Mouse (Mus musculus): ENCODE results near the gene Sis. TPM values are rescaled to one million over a fixed set of nuclear protein-coding genes. Genes with fewer than 3 reads are reported as not detected.

Sis gene
- polyA plus RNA-seq (2015; fragmentation: Nextera tagmentation; extraction: Ambion mirVana) = 0.71 and 1.1 TPM in 2 replicates

DNA sequence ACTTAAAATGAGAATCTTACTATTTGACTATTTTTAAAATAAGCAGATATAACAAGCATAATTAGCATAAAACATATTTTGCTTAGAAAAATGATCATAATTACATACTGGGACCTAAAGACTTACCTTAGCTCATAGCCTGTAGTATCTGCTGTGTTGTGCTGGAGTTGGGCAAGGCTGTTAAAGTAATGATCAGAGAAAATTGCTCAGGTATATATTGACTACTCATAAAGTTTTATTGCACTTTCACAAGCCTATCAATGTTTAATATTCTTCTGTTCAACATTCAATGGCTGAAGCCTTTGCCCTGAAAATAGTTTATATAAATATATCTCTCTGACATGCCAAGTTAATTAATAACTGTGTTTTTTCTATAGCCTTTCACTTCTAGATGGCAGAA, at the start of gene Sis:
Gene Sis (minus strand): TSS at position 189 of the 400 bp plus-strand sequence.
- no peaks in the 10 kb centered on the region for H3K9me3 ChIP-seq (ENCODE audit: control insufficient read depth, low read length)
- ATAC-seq = peak; percentile 86

DNA sequence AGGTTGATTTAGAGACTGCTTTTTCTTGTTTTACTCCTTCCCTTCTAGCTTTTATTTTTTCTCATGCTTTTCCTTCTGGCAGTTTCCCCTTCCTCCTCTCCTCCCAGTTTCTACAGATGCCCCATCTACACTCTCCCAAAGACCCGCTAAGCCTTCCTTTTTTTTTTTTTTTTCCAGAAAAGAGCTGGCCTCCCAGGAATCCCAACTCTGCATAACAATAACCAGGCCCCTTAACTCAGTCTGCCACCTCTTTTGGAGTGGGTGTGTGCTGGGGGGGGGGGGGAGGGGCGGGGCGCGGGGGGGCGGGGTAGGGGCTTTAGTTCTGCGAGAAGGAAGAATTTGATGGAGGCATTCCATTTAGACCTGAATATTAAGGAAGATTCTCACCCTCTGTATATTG, 38.4 kb upstream of the Sis start:
- no peak overlapping the region for H3K4me3 ChIP-seq (ENCODE audit: low read length)
- ATAC-seq = no peak
- H3K36me3 ChIP-seq (ENCODE audit: control insufficient read depth, insufficient read depth, low read length) = no peaks in the 10 kb centered on the region
- H3K4me1 ChIP-seq (ENCODE audit: control insufficient read depth, insufficient read depth, low read length) = no peaks in the 10 kb centered on the region
- no peaks in the 10 kb centered on the region for H3K9me3 ChIP-seq (ENCODE audit: control insufficient read depth, low read length)
- no peaks in the 10 kb centered on the region for H3K27me3 ChIP-seq (replicated peaks; ENCODE audit: control insufficient read depth, insufficient read depth, low read length)
- H3K9ac ChIP-seq (ENCODE audit: low read depth, low read length) = no peak overlapping the region
- H3K4me2 ChIP-seq (ENCODE audit: low read depth, low read length) = no peak overlapping the region
- whole genome bisulfite sequencing = 20% methylated on average over 6 of the region's 6 CpGs
- H3K27ac ChIP-seq (ENCODE audit: low read length) = no peak overlapping the region

More for the DNA sequence above, at the start of gene Sis:
- Histone ChIP-seq H3K4me3 (ENCODE audit: low read length) (no peak within 1 kb of the TSS), H3K27ac (ENCODE audit: low read length) (no peak within 1 kb of the TSS), H3K27me3 (replicated peaks; ENCODE audit: control insufficient read depth, insufficient read depth, low read length) (no peaks in the 10 kb centered on the region), H3K36me3 (ENCODE audit: control insufficient read depth, insufficient read depth, low read length) (no peaks in the 10 kb centered on the region), H3K4me2 (ENCODE audit: low read depth, low read length) (no peak within 1 kb of the TSS), H3K4me1 (ENCODE audit: control insufficient read depth, insufficient read depth, low read length) (no peaks in the 10 kb centered on the region), H3K9ac (ENCODE audit: low read depth, low read length) (no peak within 1 kb of the TSS)

DNA sequence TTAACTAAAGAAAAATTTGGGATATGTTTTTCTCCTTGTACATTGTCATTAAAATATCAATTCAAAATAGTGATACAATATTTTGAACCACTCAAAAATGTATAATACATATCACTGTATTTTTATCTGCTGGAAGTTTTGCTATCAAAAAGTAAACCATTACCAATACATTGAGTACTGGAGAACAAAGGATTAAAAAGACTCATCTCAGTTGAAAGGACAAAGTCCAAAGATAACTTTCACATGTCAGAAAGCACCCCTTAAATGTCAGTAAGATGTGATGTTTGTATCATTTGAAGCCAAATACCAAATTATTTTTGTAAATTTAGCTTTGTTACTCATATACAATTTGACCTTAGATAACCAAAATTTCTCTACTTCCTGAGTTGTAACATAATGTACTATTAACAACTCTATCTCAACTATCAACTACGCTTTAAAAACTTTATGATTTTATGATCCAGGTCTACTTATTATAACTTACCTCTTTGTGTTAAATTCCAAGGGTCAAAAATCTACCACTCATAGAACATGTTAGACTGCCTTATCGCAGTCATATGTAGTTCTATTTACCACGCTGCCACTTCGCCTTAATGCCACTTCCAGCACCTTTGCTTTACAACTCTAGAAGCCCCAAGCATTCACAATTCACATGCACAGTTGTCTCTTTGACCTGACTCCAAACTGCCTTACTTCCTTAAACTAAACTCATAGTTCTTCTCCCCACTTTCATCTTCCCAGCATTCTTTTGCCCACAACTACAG, 35.5 kb upstream of the Sis start:
- no peak overlapping the region; the same call in 1 of the 2 replicates for H3K27ac ChIP-seq (ENCODE audit: low read length)
- H3K9ac ChIP-seq (ENCODE audit: low read depth, low read length) = no peak overlapping the region
- no peaks in the 10 kb centered on the region for H3K9me3 ChIP-seq (ENCODE audit: control insufficient read depth, low read length)
- WGBS = 64% methylated on average over 4 of the region's 4 CpGs
- ATAC-seq = peak; percentile 98
- no peaks in the 10 kb centered on the region for H3K36me3 ChIP-seq (ENCODE audit: control insufficient read depth, insufficient read depth, low read length)
- H3K27me3 ChIP-seq (replicated peaks; ENCODE audit: control insufficient read depth, insufficient read depth, low read length) = no peaks in the 10 kb centered on the region
- no peak overlapping the region for H3K4me2 ChIP-seq (ENCODE audit: low read depth, low read length)
- H3K4me1 ChIP-seq (ENCODE audit: control insufficient read depth, insufficient read depth, low read length) = no peaks in the 10 kb centered on the region
- H3K4me3 ChIP-seq (ENCODE audit: low read length) = no peak overlapping the region

DNA sequence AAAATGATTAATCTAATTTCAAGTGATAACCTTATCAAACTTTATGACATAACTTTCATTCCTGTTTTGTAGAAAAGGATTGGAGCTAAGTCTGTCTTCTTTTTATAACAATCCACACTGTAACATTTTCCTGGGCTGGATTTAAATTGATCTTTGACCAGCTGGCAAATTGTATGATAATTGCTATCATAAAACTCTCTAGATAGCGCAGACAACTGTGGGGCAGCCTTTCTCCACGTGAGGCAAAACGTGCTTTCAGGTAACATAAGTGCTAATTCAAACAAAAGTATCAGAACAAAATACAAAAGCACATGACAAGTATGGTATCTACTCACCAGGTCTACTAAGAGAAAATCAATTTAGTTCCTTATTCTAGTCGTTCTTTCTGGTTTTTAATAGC, 29.9 kb upstream of the Sis start:
- no peaks in the 10 kb centered on the region for H3K36me3 ChIP-seq (ENCODE audit: control insufficient read depth, insufficient read depth, low read length)
- no peak overlapping the region for H3K4me2 ChIP-seq (ENCODE audit: low read depth, low read length)
- WGBS = 42% methylated on average over 4 of the region's 4 CpGs
- no peaks in the 10 kb centered on the region for H3K27me3 ChIP-seq (replicated peaks; ENCODE audit: control insufficient read depth, insufficient read depth, low read length)
- peak; percentile 97 for ATAC-seq
- no peak overlapping the region for H3K9ac ChIP-seq (ENCODE audit: low read depth, low read length)
- no peak overlapping the region for H3K27ac ChIP-seq (ENCODE audit: low read length)
- H3K4me1 ChIP-seq (ENCODE audit: control insufficient read depth, insufficient read depth, low read length) = no peaks in the 10 kb centered on the region
- no peak overlapping the region for H3K4me3 ChIP-seq (ENCODE audit: low read length)
- H3K9me3 ChIP-seq (ENCODE audit: control insufficient read depth, low read length) = no peaks in the 10 kb centered on the region

DNA sequence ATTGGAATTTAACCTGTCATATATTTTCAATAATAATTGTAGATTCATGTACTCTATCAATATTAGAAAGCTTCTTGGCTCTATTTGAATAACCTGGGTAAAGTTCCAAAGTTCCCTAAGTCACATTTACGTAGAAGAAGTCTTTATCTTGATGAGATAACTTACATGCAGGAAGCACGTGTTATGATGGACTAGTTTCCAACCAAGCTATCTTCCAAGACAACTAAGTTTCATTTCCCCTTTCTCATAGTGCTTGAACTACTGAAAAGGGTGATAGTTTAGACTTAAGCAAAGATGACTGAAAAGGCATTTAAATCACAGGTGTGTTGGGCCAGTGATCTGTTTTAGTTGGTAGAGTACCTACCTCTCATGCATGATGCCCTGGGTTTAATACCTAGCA, 23.3 kb upstream of the Sis start:
- H3K27ac ChIP-seq (ENCODE audit: low read length) = no peak overlapping the region
- no peak overlapping the region for H3K9ac ChIP-seq (ENCODE audit: low read depth, low read length)
- WGBS = 53% methylated on average over 2 of the region's 2 CpGs
- no peaks in the 10 kb centered on the region for H3K36me3 ChIP-seq (ENCODE audit: control insufficient read depth, insufficient read depth, low read length)
- ATAC-seq = no peak
- H3K4me1 ChIP-seq (ENCODE audit: control insufficient read depth, insufficient read depth, low read length) = no peaks in the 10 kb centered on the region
- no peaks in the 10 kb centered on the region for H3K27me3 ChIP-seq (replicated peaks; ENCODE audit: control insufficient read depth, insufficient read depth, low read length)
- no peak overlapping the region for H3K4me2 ChIP-seq (ENCODE audit: low read depth, low read length)
- no peak overlapping the region for H3K4me3 ChIP-seq (ENCODE audit: low read length)
- H3K9me3 ChIP-seq (ENCODE audit: control insufficient read depth, low read length) = no peaks in the 10 kb centered on the region

DNA sequence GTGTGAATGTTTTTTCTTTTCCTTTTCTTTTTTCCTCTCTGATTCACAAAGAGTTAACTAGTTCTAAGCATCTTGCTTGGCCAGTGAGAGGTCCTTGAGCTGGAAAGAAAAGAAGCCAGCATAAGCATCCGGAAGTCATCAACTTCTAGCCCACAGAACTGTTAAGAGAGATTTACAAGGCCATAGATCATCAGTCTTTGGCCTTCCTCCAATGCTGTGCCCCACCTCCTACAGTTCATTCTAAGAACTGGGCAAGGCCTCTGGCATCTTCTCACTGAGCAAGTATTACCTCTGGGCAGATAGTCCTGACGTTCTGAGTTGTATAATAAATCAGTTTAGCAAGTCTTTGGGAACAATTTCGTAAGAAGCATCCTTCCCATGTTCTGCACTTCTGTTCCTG, 8.9 kb upstream of the Sis start:
- Histone ChIP-seq H3K4me2 (ENCODE audit: low read depth, low read length) (no peak overlapping the region), H3K4me1 (ENCODE audit: control insufficient read depth, insufficient read depth, low read length) (no peaks in the 10 kb centered on the region), H3K36me3 (ENCODE audit: control insufficient read depth, insufficient read depth, low read length) (no peaks in the 10 kb centered on the region), H3K27me3 (replicated peaks; ENCODE audit: control insufficient read depth, insufficient read depth, low read length) (no peaks in the 10 kb centered on the region), H3K4me3 (ENCODE audit: low read length) (no peak overlapping the region), H3K27ac (ENCODE audit: low read length) (no peak overlapping the region), H3K9me3 (ENCODE audit: control insufficient read depth, low read length) (no peaks in the 10 kb centered on the region), H3K9ac (ENCODE audit: low read depth, low read length) (no peak overlapping the region)
- WGBS = 41% methylated on average over 3 of the region's 3 CpGs
- peak; percentile 58; the same call in 1 of the 2 replicates for ATAC-seq

DNA sequence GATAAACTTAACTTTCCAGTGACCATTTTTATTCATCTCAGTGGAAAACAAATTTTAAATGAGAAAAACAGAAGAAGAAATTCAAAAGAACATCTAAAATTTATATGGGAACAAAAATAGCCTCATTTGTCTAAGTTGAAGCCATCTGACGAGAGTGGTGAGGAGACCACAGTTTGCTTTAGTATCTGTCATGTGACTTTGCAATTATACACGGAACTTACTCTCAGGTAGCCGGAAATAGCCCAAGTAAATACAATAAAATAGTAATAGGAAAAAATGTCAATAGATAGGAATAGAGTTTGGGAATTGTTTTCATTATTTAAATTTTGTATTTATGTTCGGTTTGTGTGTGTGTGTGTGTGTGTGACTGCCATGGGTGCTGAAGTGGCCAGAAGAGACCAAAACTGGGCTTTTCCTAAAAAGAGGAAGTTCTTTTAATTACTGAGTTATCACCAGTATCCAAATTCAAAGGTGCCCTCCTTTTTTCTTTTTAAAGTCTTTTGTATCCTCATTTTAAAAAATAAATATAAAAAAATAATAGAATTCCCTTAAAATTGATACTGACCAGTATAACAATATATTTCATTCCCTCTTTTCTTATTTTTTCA, 48.6 kb downstream of the Sis start:
- H3K9me3 ChIP-seq (ENCODE audit: control insufficient read depth, low read length) = no peaks in the 10 kb centered on the region
- no peaks in the 10 kb centered on the region for H3K36me3 ChIP-seq (ENCODE audit: control insufficient read depth, insufficient read depth, low read length)
- H3K4me2 ChIP-seq (ENCODE audit: low read depth, low read length) = no peak overlapping the region
- H3K9ac ChIP-seq (ENCODE audit: low read depth, low read length) = no peak overlapping the region
- no peak for ATAC-seq
- no peaks in the 10 kb centered on the region for H3K27me3 ChIP-seq (replicated peaks; ENCODE audit: control insufficient read depth, insufficient read depth, low read length)
- 74% methylated on average over 4 of the region's 4 CpGs for WGBS
- no peaks in the 10 kb centered on the region for H3K4me1 ChIP-seq (ENCODE audit: control insufficient read depth, insufficient read depth, low read length)
- H3K4me3 ChIP-seq (ENCODE audit: low read length) = no peak overlapping the region
- H3K27ac ChIP-seq (ENCODE audit: low read length) = no peak overlapping the region

DNA sequence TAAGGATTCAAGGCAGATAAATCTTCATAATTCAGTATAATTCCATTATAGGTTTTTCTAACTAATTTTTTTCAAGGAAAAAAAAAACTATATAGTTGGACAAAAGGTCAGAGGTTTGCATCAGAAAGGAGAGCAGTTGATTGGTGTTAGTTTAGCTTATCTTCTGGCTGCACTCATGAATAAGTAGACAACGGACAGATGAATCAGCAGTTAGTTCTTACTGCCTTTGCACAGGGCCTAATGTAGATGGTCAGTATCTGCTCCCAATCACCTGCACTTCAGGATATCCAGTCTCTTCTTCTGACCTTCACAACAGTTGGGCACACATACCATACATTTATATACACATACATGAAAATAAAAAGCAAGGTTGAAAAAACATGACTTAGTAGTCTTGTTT, 85.2 kb downstream of the Sis start:
- no peak for ATAC-seq
- Histone ChIP-seq H3K36me3 (ENCODE audit: control insufficient read depth, insufficient read depth, low read length) (no peaks in the 10 kb centered on the region), H3K9me3 (ENCODE audit: control insufficient read depth, low read length) (no peaks in the 10 kb centered on the region), H3K9ac (ENCODE audit: low read depth, low read length) (no peak overlapping the region), H3K4me1 (ENCODE audit: control insufficient read depth, insufficient read depth, low read length) (no peaks in the 10 kb centered on the region), H3K4me2 (ENCODE audit: low read depth, low read length) (no peak overlapping the region), H3K27ac (ENCODE audit: low read length) (no peak overlapping the region), H3K4me3 (ENCODE audit: low read length) (no peak overlapping the region), H3K27me3 (replicated peaks; ENCODE audit: control insufficient read depth, insufficient read depth, low read length) (no peaks in the 10 kb centered on the region)
- WGBS = 87% methylated on average over 1 of the region's 1 CpGs

DNA sequence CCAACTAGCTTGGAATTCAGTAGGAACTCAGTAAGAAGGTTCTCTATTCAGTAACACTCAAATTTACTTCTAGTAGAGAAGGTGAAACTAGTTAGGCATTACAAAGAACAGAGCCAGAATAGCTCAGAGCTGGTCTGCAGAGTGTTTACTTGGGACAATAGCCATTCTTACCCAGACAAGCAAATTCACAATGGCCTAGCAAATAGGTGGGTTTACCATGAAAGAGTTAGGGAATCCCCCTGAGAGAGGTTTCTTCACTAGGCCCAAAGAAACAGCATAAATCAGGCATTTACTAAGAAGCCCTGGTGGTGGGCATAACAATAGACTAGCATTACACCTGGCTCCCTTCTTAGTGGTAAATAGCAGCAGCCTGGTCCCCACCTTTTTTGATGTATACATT, 99.5 kb downstream of the Sis start:
- Histone ChIP-seq H3K9ac (ENCODE audit: low read depth, low read length) (no peak overlapping the region), H3K9me3 (ENCODE audit: control insufficient read depth, low read length) (no peaks in the 10 kb centered on the region), H3K27me3 (replicated peaks; ENCODE audit: control insufficient read depth, insufficient read depth, low read length) (no peaks in the 10 kb centered on the region), H3K4me1 (ENCODE audit: control insufficient read depth, insufficient read depth, low read length) (no peaks in the 10 kb centered on the region), H3K4me2 (ENCODE audit: low read depth, low read length) (no peak overlapping the region), H3K4me3 (ENCODE audit: low read length) (no peak overlapping the region), H3K27ac (ENCODE audit: low read length) (no peak overlapping the region), H3K36me3 (ENCODE audit: control insufficient read depth, insufficient read depth, low read length) (no peaks in the 10 kb centered on the region)
- no peak for ATAC-seq
